Mouse (Mus musculus): ENCODE measurements at regions not wholly inside any gene's neighbourhood (a gene's known extent, or its start where the extent isn't known, plus 50 kb on each side); places are given as distances from the start of the nearest gene placed in this dataset.

- DNase-seq (ENCODE audit: low read depth, low spot score), result no peak
Observed at GRCm38 (mm10) chr17:9995321-9995720, 324.3 kb downstream of the Qk start.

- no peak for DNase-seq (ENCODE audit: low read depth, low spot score)
Observed at GRCm38 (mm10) chr17:9990744-9991143, 321.2 kb upstream of the Pabpc6 start.

DNA sequence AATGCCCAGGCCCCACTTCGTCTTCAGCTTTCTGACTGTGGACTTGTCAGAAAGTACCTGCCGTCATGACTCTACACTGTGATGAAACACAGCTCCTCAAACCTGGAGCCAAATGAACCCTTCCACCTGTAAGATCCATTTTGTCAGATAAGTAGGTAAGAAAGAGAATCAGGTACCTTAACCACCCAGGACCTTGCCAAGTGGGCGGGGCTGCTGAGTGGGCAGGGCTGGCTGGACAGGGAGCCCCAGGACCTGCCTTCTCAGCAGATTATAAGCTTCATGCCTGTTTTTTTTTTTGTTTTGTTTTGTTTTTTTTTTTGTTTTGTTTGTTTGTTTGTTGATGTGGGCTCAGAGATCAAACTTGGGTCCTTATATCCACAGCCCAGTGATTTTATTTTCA is 311.8 kb upstream of the Pabpc6 start:
- no peak for DNase-seq (ENCODE audit: low read depth, low spot score)

DNA sequence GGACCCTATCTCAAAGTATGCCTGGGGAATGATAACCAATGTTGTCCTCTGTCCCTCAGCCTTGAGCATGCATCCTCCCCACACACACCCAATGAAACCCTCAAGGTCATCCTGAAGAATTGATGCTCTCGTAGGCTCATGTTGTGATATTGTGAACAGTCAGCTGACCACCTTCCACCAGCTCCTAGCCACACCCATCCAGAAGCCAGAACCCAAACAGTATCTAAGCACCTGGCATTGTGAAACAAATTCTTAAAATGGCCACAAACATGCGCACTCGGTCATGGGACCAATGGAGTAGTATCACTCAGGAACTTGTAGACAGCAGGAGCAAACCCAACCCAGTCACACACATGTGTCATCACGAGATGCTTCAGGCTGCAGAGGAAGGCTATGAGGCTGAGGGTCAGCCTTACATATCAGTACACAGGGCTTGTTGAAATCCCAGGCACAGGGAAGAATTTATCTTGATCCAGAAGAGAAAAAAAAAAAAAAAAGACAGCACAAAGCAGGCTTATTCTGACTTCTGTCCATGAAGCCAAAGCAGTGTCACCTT is 307.4 kb upstream of the Pabpc6 start:
- no peak for DNase-seq (ENCODE audit: low read depth, low spot score)

DNA sequence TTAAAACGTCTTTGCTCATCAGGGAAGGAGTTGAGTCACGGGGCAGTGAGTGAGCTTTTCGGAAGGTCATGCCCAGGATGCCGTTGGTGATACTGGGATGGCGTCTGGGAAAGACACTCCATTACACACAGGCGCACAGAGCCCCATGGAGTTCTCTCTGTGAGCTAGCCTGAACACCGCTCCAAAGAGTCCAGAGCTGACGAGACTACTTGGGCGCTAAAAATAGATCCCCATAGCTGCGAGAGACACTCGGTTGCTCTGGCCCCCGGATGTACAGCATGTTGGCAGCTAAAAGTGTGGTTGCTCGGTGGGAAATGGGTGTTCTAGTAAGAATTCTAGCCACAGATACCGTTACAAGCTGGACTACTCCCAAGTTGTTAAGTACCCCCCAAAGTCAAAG is 306.5 kb upstream of the Pabpc6 start:
- DNase-seq (ENCODE audit: low read depth, low spot score), result no peak

- DNase-seq (ENCODE audit: low read depth, low spot score), result no peak
Observed at GRCm38 (mm10) chr17:9975153-9975552, 305.6 kb upstream of the Pabpc6 start.

DNA sequence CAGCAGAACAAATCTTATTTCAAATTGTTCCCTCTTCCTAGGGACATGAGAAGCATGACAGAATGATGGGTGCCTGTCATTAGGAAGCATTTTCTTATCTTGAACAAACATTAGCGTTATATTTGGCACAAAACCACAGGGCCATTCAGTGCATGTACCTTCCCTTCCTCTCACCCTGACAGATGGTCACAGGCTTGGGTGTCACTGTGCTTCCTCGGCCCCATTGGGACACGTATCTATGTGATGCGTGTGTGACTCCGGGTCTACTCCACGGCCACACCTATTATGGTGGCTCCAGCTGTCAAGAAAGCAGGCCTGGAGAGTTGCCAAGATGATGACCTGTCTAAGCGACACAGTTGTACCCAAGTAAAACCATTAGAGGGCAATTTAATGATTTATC is 298.5 kb upstream of the Pabpc6 start:
- no peak for DNase-seq (ENCODE audit: low read depth, low spot score)

- no peak for DNase-seq (ENCODE audit: low read depth, low spot score)
Observed at GRCm38 (mm10) chr17:9962893-9963436, 293.4 kb upstream of the Pabpc6 start.

DNA sequence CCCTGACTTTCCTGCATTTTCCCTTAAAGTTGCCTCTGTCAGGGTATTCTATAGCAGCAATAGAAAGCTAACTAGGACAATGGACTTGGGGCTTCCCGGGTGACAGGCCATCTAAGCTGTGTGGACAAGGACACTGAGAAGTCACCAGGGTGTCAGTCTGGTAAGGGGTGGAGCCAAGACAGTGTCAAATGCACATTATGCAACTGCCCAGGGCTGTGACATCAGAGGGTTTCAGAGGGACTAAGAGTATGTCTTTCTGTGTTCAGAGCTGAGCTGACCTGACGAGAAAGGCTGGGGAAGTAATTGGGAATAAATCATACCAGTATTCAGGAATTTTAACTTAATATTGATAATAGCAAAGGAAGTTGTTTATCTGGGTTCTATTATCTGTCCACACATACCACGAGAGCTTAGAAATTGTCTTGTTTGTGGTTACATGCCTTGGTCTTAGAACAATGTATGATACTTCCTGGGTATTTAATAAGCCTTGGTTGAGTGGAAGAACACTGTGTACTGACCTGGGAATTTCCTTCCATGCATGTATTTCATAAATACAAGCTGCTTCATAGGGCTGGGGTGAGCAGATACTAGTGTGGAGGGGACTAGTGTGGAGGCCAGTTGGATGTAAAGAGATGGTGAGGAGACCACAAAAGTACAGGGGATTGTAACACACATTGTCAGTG is 279.6 kb upstream of the Pabpc6 start:
- DNase-seq (ENCODE audit: low read depth, low spot score), result no peak

DNA sequence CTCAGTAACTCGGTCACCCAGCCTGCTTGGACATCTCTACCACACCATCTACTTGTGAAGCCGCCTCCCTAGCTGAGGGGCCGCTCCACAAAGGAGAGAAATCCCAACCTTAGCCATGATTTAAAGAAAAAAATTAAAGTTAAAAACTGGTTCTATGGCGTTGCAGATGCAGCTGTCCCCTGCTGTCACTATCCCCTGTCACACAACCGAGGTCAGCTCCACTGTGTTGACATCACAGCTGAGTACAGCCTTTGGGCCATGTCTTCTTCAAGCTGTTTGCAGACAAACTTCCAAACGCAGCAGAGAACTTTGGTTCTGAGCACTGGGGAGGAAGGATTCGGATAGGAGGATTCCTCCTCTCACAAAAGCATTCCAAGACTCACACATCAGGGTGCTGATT is 278.1 kb upstream of the Pabpc6 start:
- DNase-seq (ENCODE audit: low read depth, low spot score), result no peak

DNA sequence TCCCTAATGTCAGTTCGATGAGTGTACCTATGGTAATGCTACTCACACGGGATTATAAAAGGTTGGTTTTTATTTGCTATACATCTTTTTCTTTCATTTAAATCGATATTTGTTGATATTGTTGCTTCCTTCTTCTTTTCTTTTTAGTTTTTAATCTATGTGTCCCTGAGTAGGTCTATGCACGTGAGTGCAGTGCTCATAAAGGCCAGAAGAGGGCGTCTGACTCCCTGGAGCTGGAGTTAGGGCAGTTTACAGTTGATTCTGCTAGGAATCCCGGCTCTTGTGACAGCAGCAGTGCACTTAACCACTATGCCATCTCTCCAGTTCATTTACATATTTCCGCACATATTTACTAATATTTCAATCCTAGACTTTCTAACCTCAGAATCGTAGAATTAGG is 275.0 kb upstream of the Pabpc6 start:
- DNase-seq (ENCODE audit: low read depth, low spot score), result no peak

GRCm38 (mm10) chr17:9942171-9942570 is 272.7 kb upstream of the Pabpc6 start:
- no peak for DNase-seq (ENCODE audit: low read depth, low spot score)

- DNase-seq (ENCODE audit: low read depth, low spot score), result no peak
Observed at GRCm38 (mm10) chr17:9939576-9939975, 270.1 kb upstream of the Pabpc6 start.

DNA sequence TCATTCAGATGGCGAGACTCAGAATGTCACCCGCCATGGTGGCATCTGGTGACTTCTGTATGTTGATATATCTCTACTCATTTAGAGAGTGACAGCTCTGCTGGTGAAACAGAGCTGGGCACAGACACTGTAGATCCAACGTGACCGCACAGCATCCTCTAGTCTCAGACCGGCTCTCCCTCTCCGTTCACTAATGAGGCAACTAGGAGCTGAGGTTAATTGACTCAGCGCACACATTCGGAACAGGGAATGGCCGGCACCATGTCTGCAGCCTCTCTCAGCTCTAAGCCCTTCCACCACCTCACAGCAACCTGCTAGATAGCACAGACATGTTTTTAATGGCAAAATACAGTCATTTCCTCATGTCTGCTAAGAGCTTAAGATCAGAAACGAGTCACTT is 268.9 kb upstream of the Pabpc6 start:
- DNase-seq (ENCODE audit: low read depth, low spot score), result no peak

GRCm38 (mm10) chr17:9937211-9937610 is 267.7 kb upstream of the Pabpc6 start:
- no peak for DNase-seq (ENCODE audit: low read depth, low spot score)

- DNase-seq (ENCODE audit: low read depth, low spot score), result no peak
Observed at GRCm38 (mm10) chr17:9932186-9932585, 262.7 kb upstream of the Pabpc6 start.

DNA sequence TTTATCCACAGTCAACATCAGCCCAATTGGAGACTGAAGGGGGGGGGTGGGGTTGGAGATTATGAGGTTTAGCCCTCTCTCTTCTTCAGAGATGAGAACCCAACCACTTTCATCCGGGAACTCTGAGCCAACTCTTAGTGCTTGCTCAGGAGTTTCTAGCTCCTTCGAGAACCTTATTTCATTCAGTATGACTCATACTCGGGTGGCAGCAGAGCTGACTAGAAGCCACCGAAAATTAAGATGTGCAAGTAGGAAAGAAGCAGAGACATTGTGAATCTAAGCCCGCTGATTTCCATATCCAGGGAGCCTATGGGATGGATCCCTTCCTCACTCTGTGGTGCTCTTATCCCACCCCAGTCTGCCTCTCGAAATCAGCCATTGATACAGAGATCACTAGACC is 262.0 kb upstream of the Pabpc6 start:
- DNase-seq (ENCODE audit: low read depth, low spot score), result no peak

GRCm38 (mm10) chr17:9929448-9930088 is 260.1 kb upstream of the Pabpc6 start:
- no peak for DNase-seq (ENCODE audit: low read depth, low spot score)

GRCm38 (mm10) chr17:9927724-9928123 is 258.2 kb upstream of the Pabpc6 start:
- no peak for DNase-seq (ENCODE audit: low read depth, low spot score)

DNA sequence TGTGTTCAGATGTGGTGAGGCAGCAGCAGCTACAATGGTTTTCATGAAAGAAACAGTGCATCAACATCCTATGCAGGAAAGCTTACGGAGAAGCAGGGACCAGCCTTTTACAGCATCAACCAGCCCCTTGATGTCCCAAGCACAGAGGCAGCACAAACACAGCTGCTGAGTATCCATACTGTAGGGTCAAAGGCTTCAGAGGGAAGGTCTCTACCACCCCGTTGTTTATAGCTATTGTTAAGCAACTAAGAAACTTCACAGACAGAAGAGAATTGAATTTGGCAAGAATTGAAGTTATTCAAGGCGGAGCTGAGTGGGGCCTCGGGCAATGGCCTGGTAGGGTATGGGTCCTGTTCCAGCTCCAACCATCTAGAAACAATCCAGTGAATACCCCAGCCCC is 256.8 kb upstream of the Pabpc6 start:
- no peak for DNase-seq (ENCODE audit: low read depth, low spot score)

GRCm38 (mm10) chr17:9921326-9921725 is 251.8 kb upstream of the Pabpc6 start:
- no peak for DNase-seq (ENCODE audit: low read depth, low spot score)

GRCm38 (mm10) chr17:9917031-9917430 is 247.5 kb upstream of the Pabpc6 start:
- DNase-seq (ENCODE audit: low read depth, low spot score), result no peak

DNA sequence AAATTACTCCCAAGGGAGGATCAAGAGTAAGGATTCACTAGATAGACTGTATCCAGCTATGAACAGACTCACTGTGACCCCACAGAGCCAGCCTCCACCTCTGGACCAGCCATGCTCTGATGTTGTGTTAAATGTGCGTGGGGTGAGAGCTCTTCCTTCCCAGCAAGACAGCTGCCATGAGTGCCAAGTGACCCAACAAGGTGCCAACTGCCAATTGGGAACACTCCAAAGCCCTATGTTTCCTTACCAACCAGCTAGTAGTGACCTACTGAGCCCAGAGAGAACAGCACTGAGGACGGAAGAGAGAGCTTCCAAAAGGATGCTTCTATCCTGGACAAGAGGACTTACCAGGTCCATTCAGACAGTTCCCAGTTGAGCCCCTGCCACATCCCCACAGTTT is 241.3 kb upstream of the Pabpc6 start:
- DNase-seq (ENCODE audit: low read depth, low spot score), result no peak

Data from skeletal muscle tissue, adult 2 months (tissue).